Mouse (Mus musculus) heart, embryonic 10.5 days (tissue): ENCODE data around the gene Cryl1. TPM values are rescaled to one million over a fixed set of nuclear protein-coding genes. Genes with fewer than 3 reads are reported as not detected.

Experiments used
- DNase-seq: peaks from one replicate; pipeline ENCODE4 v3.0.0-alpha.2; 2017; ENCODE audit warnings: low spot score
- H3K27ac ChIP-seq: fragments of 300-500 bp; sonication (generic); 2 replicates; pipeline ENCODE4 v1.5.1; 2016; ENCODE audit warnings: mild to moderate bottlenecking
- H3K27me3 ChIP-seq: fragments of 300-500 bp; sonication (generic); 2 replicates; pipeline ENCODE4 v1.6.1; 2016; ENCODE audit warnings: mild to moderate bottlenecking; ENCODE audit not compliant: poor library complexity, insufficient read depth, severe bottlenecking
- H3K36me3 ChIP-seq: fragments of 300-500 bp; sonication (generic); 2 replicates; pipeline ENCODE4 v1.6.1; 2016; ENCODE audit warnings: mild to moderate bottlenecking, moderate library complexity
- H3K4me1 ChIP-seq: fragments of 300-500 bp; sonication (generic); 2 replicates; pipeline ENCODE4 v1.6.1; 2016; ENCODE audit warnings: mild to moderate bottlenecking
- H3K4me3 ChIP-seq: fragments of 300-500 bp; sonication (generic); 2 replicates; pipeline ENCODE4 v1.5.1; 2016; ENCODE audit warnings: mild to moderate bottlenecking, moderate library complexity
- H3K9me3 ChIP-seq: fragments of 300-500 bp; sonication (generic); 2 replicates; pipeline ENCODE4 v1.6.1; 2016; ENCODE audit warnings: mild to moderate bottlenecking, moderate library complexity
- WGBS: fragments of 180-500 bp; shearing (Covaris S2); methylation state at CpG from one replicate; pipeline ENCODE4 v1.1.7; 2016; 5-methylcytosine and 5-hydroxymethylcytosine counted together
- polyA plus RNA-seq: library from polyadenylated mRNA; unstranded; fragments of >200 nt; fragmentation: Nextera tagmentation; extraction: Ambion mirVana; gene quantifications from 2 replicates; pipeline ENCODE4 v1.2.1, GENCODE M21; 2016

Gene Cryl1
- polyA plus RNA-seq, 1 experiment from 2014 or later, result 9.7 TPM

- 85% methylated on average over 6 of the region's 6 CpGs for WGBS
- H3K27ac ChIP-seq, result no peak overlapping the region
Observed at GRCm38 (mm10) chr14:57363833-57364232, 34.5 kb downstream of the Cryl1 start.

GRCm38 (mm10) chr14:57362726-57363660, 35.3 kb downstream of the Cryl1 start:
- WGBS, result 16% methylated on average over 27 of the region's 31 CpGs
- H3K27ac ChIP-seq, result no peak overlapping the region
- H3K4me3 ChIP-seq, result peak overlapping the region; percentile 32
- H3K9me3 ChIP-seq, result no peaks in the 10 kb centered on the region
- H3K27me3 ChIP-seq, result peaks cover 12% of the 10 kb centered on the region
- H3K4me1 ChIP-seq, result no peaks in the 10 kb centered on the region
- H3K36me3 ChIP-seq, result no peaks in the 10 kb centered on the region
- DNase-seq, result peak; percentile 91

More at GRCm38 (mm10) chr14:57363833-57364232, 34.5 kb downstream of the Cryl1 start:
- H3K9me3 ChIP-seq, result no peaks in the 10 kb centered on the region
- H3K4me3 ChIP-seq, result no peak overlapping the region
- peaks cover 12% of the 10 kb centered on the region for H3K27me3 ChIP-seq
- H3K36me3 ChIP-seq, result no peaks in the 10 kb centered on the region
- no peaks in the 10 kb centered on the region for H3K4me1 ChIP-seq
- no peak for DNase-seq

GRCm38 (mm10) chr14:57357030-57357429, 41.3 kb downstream of the Cryl1 start:
- 66% methylated on average over 5 of the region's 5 CpGs for WGBS
- Histone ChIP-seq H3K4me1 (no peaks in the 10 kb centered on the region), H3K9me3 (no peaks in the 10 kb centered on the region), H3K27me3 (peaks cover 9% of the 10 kb centered on the region), H3K27ac (no peak overlapping the region), H3K36me3 (no peaks in the 10 kb centered on the region), H3K4me3 (no peak overlapping the region)
- no peak for DNase-seq

- no peaks in the 10 kb centered on the region for H3K36me3 ChIP-seq
- no peaks in the 10 kb centered on the region for H3K27me3 ChIP-seq
- H3K4me1 ChIP-seq, result peaks cover 8% of the 10 kb centered on the region; the same call in 1 of the 2 replicates
- no peaks in the 10 kb centered on the region for H3K9me3 ChIP-seq
- no peak for DNase-seq
- H3K4me3 ChIP-seq, result no peak overlapping the region
- H3K27ac ChIP-seq, result no peak overlapping the region
- 87% methylated on average over 7 of the region's 7 CpGs for WGBS
Observed at GRCm38 (mm10) chr14:57351521-57352235, 46.7 kb downstream of the Cryl1 start.

GRCm38 (mm10) chr14:57349955-57350354, 48.4 kb downstream of the Cryl1 start:
- H3K4me1 ChIP-seq, result peaks cover 11% of the 10 kb centered on the region; the same call in 1 of the 2 replicates
- H3K4me3 ChIP-seq, result no peak overlapping the region
- H3K27me3 ChIP-seq, result no peaks in the 10 kb centered on the region
- no peak overlapping the region for H3K27ac ChIP-seq
- H3K9me3 ChIP-seq, result no peaks in the 10 kb centered on the region
- DNase-seq, result no peak
- 58% methylated on average over 10 of the region's 10 CpGs for WGBS
- no peaks in the 10 kb centered on the region for H3K36me3 ChIP-seq

GRCm38 (mm10) chr14:57348155-57348554, 50.2 kb downstream of the Cryl1 start:
- no peaks in the 10 kb centered on the region for H3K27me3 ChIP-seq
- no peak for DNase-seq
- H3K4me1 ChIP-seq, result peaks cover 29% of the 10 kb centered on the region
- no peaks in the 10 kb centered on the region for H3K36me3 ChIP-seq
- no peaks in the 10 kb centered on the region for H3K9me3 ChIP-seq
- WGBS, result 69% methylated on average over 4 of the region's 4 CpGs
- H3K4me3 ChIP-seq, result no peak overlapping the region
- H3K27ac ChIP-seq, result 0 out of 2 replicates have a peak overlapping the region, but pooled peaks have one; percentile 56

GRCm38 (mm10) chr14:57346135-57346534, 52.2 kb downstream of the Cryl1 start:
- no peaks in the 10 kb centered on the region for H3K36me3 ChIP-seq
- no peak overlapping the region for H3K27ac ChIP-seq
- H3K27me3 ChIP-seq, result no peaks in the 10 kb centered on the region
- DNase-seq, result no peak
- H3K4me1 ChIP-seq, result peaks cover 43% of the 10 kb centered on the region
- no peaks in the 10 kb centered on the region for H3K9me3 ChIP-seq
- no peak overlapping the region for H3K4me3 ChIP-seq
- 92% methylated on average over 3 of the region's 3 CpGs for WGBS

- 42% methylated on average over 25 of the region's 25 CpGs for WGBS
- Histone ChIP-seq H3K9me3 (no peaks in the 10 kb centered on the region), H3K27me3 (no peaks in the 10 kb centered on the region), H3K27ac (peak overlapping the region; percentile 82), H3K36me3 (no peaks in the 10 kb centered on the region), H3K4me1 (peaks cover 43% of the 10 kb centered on the region), H3K4me3 (peak overlapping the region; percentile 44)
- DNase-seq, result no peak
Observed at GRCm38 (mm10) chr14:57344781-57345492, 53.4 kb downstream of the Cryl1 start.

- 34% methylated on average over 15 of the region's 15 CpGs for WGBS
- Histone ChIP-seq H3K36me3 (no peaks in the 10 kb centered on the region), H3K4me3 (no peak overlapping the region), H3K4me1 (peaks cover 42% of the 10 kb centered on the region), H3K27me3 (no peaks in the 10 kb centered on the region), H3K27ac (peak overlapping the region; percentile 83), H3K9me3 (no peaks in the 10 kb centered on the region)
- no peak for DNase-seq
Observed at GRCm38 (mm10) chr14:57343057-57343750, 55.1 kb downstream of the Cryl1 start.

GRCm38 (mm10) chr14:57342316-57343055, 55.8 kb downstream of the Cryl1 start:
- 62% methylated on average over 6 of the region's 6 CpGs for WGBS
- H3K27me3 ChIP-seq, result no peaks in the 10 kb centered on the region
- no peak for DNase-seq
- H3K9me3 ChIP-seq, result no peaks in the 10 kb centered on the region
- H3K4me3 ChIP-seq, result no peak overlapping the region
- peak overlapping the region; percentile 83 for H3K27ac ChIP-seq
- peaks cover 35% of the 10 kb centered on the region for H3K4me1 ChIP-seq
- no peaks in the 10 kb centered on the region for H3K36me3 ChIP-seq

GRCm38 (mm10) chr14:57338666-57339065, 59.7 kb downstream of the Cryl1 start:
- WGBS, result 43% methylated on average over 6 of the region's 6 CpGs
- DNase-seq, result no peak
- H3K36me3 ChIP-seq, result no peaks in the 10 kb centered on the region
- H3K27me3 ChIP-seq, result no peaks in the 10 kb centered on the region
- H3K9me3 ChIP-seq, result no peaks in the 10 kb centered on the region
- no peak overlapping the region for H3K4me3 ChIP-seq
- H3K27ac ChIP-seq, result no peak overlapping the region
- H3K4me1 ChIP-seq, result peaks cover 19% of the 10 kb centered on the region

- no peak overlapping the region for H3K27ac ChIP-seq
- no peak overlapping the region for H3K4me3 ChIP-seq
- WGBS, result 71% methylated on average over 6 of the region's 6 CpGs
- no peak for DNase-seq
- no peaks in the 10 kb centered on the region for H3K27me3 ChIP-seq
- no peaks in the 10 kb centered on the region for H3K9me3 ChIP-seq
- peaks cover 8% of the 10 kb centered on the region; the same call in 1 of the 2 replicates for H3K4me1 ChIP-seq
- no peaks in the 10 kb centered on the region for H3K36me3 ChIP-seq
Observed at GRCm38 (mm10) chr14:57334833-57335232, 63.5 kb downstream of the Cryl1 start.
